Mouse (Mus musculus): Measurements from ENCODE around the gene Mlx. TPM values are rescaled to one million over a fixed set of nuclear protein-coding genes. Genes with fewer than 3 reads are reported as not detected.

Gene Mlx
- polyA plus RNA-seq, 1 experiment from 2014 or later = 109 TPM

DNA sequence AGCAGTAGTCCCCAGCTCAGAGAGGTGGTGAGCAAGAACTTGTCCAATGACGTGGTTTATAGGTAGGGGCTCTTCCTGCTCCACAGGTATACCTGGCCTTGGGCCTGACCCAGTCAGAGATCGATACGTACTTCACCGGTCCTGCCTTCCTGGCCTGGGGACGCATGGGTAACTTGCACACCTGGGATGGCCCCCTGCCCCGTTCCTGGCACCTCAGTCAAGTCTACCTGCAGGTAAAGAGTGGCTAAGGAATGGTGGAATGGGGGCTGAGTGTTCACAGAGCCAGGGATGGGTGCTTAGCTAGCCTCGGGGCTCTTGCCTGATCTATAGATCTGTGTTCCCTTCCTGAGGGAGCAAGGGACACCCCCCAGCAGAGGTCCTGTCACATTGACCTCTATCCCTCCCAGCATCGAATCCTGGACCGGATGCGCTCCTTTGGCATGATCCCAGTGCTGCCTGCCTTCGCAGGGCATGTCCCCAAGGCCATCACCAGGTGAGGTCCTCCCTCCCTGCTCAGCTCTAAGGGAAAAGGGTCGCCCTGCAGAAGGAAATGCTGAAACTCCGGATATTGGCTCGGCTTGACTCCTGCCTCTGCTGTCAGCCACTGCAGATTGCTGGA lies 15.2 kb upstream of the Mlx start:
- DNase-seq (ENCODE audit: low spot score) = no peak
- 72% methylated on average over 14 of the region's 14 CpGs for WGBS

DNA sequence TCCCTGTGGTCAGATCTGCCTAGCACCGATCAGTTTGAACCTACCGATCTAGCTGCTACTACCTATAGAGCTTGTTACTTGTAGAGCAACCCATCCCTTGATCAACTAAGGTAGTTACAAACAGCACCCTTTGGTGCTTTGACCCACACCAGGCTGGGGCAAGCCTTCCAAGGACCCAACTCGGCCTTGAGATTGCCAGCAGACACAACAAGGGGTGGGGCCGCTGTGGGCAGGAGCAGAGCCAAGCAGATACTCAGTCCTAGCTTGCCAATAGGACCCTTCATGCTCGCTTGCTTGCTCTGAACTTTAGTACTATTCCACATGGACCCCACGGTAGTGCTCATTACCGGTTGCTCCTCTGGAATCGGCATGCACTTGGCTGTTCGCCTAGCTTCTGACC lies 9.0 kb upstream of the Mlx start, which contains the start of gene Hsd17b1:
Gene Hsd17b1 (plus strand): TSS at position 291 of the 400 bp plus-strand sequence.
- no peak within 1 kb of the TSS for H3K9ac ChIP-seq (ENCODE audit: low read length)
- ATAC-seq = no peak
- H3K4me1 ChIP-seq (ENCODE audit: control insufficient read depth, insufficient read depth, low read length) = peaks cover 4% of the 10 kb centered on the region
- H3K9me3 ChIP-seq (replicated peaks; ENCODE audit: control insufficient read depth, low read length) = no peaks in the 10 kb centered on the region
- H3K36me3 ChIP-seq (ENCODE audit: control insufficient read depth, insufficient read depth, low read length) = no peaks in the 10 kb centered on the region
- H3K4me3 ChIP-seq (ENCODE audit: low read depth, low read length) = no peak within 1 kb of the TSS
- no peak within 1 kb of the TSS for H3K4me2 ChIP-seq (ENCODE audit: low read length)
- H3K27me3 ChIP-seq (replicated peaks; ENCODE audit: control insufficient read depth, insufficient read depth, low read length) = peaks cover 44% of the 10 kb centered on the region
- no peak for DNase-seq (ENCODE audit: low spot score)
- WGBS = 59% methylated on average over 9 of the region's 9 CpGs
- no peak within 1 kb of the TSS for H3K27ac ChIP-seq (ENCODE audit: low read depth, low read length)

More for the DNA sequence above, 15.2 kb upstream of the Mlx start:
- no peak for ATAC-seq
- Histone ChIP-seq H3K4me2 (ENCODE audit: low read length) (no peak overlapping the region), H3K27ac (ENCODE audit: low read depth, low read length) (no peak overlapping the region), H3K4me1 (ENCODE audit: control insufficient read depth, insufficient read depth, low read length) (peaks cover 5% of the 10 kb centered on the region), H3K36me3 (ENCODE audit: control insufficient read depth, insufficient read depth, low read length) (no peaks in the 10 kb centered on the region), H3K4me3 (ENCODE audit: low read depth, low read length) (no peak overlapping the region), H3K9me3 (replicated peaks; ENCODE audit: control insufficient read depth, low read length) (no peaks in the 10 kb centered on the region), H3K27me3 (replicated peaks; ENCODE audit: control insufficient read depth, insufficient read depth, low read length) (0 out of 2 replicates have a peak, but pooled peaks cover 2% of the 10 kb centered on the region), H3K9ac (ENCODE audit: low read length) (no peak overlapping the region)

DNA sequence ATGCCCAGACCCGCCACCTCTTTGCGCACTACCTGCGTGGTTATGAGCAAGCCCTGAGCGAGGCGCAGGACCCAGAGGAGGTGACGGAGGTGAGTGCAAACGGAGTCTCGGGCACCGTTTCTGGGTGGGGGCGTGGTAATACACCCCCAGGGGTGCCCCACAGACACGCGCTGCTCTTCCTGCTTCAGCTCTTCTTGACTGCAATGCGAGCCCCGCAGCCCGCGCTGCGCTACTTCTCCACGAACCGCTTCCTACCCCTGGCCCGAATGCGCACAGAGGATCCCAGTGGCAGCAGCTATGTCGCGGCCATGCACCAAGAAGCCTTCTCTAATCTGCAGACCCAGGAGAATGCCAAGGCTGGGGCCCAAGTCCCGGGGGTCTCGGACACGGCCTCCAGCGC lies 7.3 kb upstream of the Mlx start:
- H3K27ac ChIP-seq (ENCODE audit: low read depth, low read length) = no peak overlapping the region
- no peak for DNase-seq (ENCODE audit: low spot score)
- 2% methylated on average over 27 of the region's 27 CpGs for WGBS
- no peak for ATAC-seq
- H3K9me3 ChIP-seq (replicated peaks; ENCODE audit: control insufficient read depth, low read length) = no peaks in the 10 kb centered on the region
- no peak overlapping the region for H3K4me3 ChIP-seq (ENCODE audit: low read depth, low read length)
- peaks cover 44% of the 10 kb centered on the region for H3K27me3 ChIP-seq (replicated peaks; ENCODE audit: control insufficient read depth, insufficient read depth, low read length)
- H3K9ac ChIP-seq (ENCODE audit: low read length) = no peak overlapping the region
- no peak overlapping the region for H3K4me2 ChIP-seq (ENCODE audit: low read length)
- peaks cover 2% of the 10 kb centered on the region; the same call in 1 of the 2 replicates for H3K36me3 ChIP-seq (ENCODE audit: control insufficient read depth, insufficient read depth, low read length)
- H3K4me1 ChIP-seq (ENCODE audit: control insufficient read depth, insufficient read depth, low read length) = peaks cover 10% of the 10 kb centered on the region

DNA sequence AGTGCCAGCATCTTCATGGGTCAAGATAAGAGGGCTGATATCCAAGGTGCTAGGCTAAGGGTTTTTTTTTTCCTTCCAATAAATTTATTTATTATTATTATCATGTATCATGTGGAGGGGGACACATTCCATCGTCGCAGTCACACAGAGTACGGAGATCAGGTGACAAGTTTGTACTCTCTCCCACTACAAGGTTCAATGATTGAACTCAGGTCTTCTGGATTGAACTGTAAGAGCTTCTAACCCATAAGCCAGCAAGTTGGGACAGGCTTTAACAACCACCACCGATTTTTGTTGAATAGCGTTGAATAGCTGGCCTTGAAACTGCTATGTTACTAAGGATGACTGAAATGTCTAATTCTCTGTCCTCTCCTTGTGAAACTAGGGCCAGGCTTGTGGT lies 6.7 kb upstream of the Mlx start:
- Histone ChIP-seq H3K27ac (ENCODE audit: low read depth, low read length) (no peak overlapping the region), H3K4me2 (ENCODE audit: low read length) (no peak overlapping the region), H3K36me3 (ENCODE audit: control insufficient read depth, insufficient read depth, low read length) (peaks cover 6% of the 10 kb centered on the region; the same call in 1 of the 2 replicates), H3K4me3 (ENCODE audit: low read depth, low read length) (no peak overlapping the region), H3K27me3 (replicated peaks; ENCODE audit: control insufficient read depth, insufficient read depth, low read length) (peaks cover 44% of the 10 kb centered on the region), H3K9ac (ENCODE audit: low read length) (no peak overlapping the region), H3K9me3 (replicated peaks; ENCODE audit: control insufficient read depth, low read length) (no peaks in the 10 kb centered on the region), H3K4me1 (ENCODE audit: control insufficient read depth, insufficient read depth, low read length) (peaks cover 10% of the 10 kb centered on the region)
- ATAC-seq (no peak), DNase-seq (ENCODE audit: low spot score) (no peak)
- WGBS = 73% methylated on average over 5 of the region's 5 CpGs

DNA sequence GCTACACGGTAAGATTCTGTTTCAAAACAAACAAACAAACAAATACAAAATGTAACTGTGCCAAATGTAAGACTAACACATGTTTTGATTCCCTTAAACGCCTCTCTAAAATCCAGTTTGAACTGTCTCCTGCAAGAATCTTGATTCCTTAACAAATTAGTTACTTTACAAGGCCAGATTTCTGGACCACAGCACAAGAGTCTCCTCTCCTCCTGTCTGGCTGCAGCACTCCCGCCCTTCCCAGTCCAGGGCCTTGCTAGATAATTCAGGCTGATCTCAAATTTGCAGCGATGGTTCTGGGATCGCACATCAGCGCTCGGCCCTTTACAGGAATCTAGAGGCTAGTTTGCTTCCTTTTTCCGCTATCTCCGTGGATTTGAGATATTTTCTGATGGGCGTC lies 5.4 kb upstream of the Mlx start:
- peak overlapping the region; percentile 84 for H3K4me3 ChIP-seq (ENCODE audit: low read depth, low read length)
- whole genome bisulfite sequencing = 5% methylated on average over 10 of the region's 10 CpGs
- DNase-seq (ENCODE audit: low spot score) = no peak
- peaks cover 6% of the 10 kb centered on the region; the same call in 1 of the 2 replicates for H3K36me3 ChIP-seq (ENCODE audit: control insufficient read depth, insufficient read depth, low read length)
- H3K9ac ChIP-seq (ENCODE audit: low read length) = peak overlapping the region; percentile 59
- peak overlapping the region; percentile 99 for H3K4me2 ChIP-seq (ENCODE audit: low read length)
- H3K4me1 ChIP-seq (ENCODE audit: control insufficient read depth, insufficient read depth, low read length) = peaks cover 16% of the 10 kb centered on the region
- peaks cover 44% of the 10 kb centered on the region for H3K27me3 ChIP-seq (replicated peaks; ENCODE audit: control insufficient read depth, insufficient read depth, low read length)
- ATAC-seq = no peak
- H3K9me3 ChIP-seq (replicated peaks; ENCODE audit: control insufficient read depth, low read length) = no peaks in the 10 kb centered on the region
- H3K27ac ChIP-seq (ENCODE audit: low read depth, low read length) = peak overlapping the region; percentile 76; the same call in 1 of the 2 replicates

DNA sequence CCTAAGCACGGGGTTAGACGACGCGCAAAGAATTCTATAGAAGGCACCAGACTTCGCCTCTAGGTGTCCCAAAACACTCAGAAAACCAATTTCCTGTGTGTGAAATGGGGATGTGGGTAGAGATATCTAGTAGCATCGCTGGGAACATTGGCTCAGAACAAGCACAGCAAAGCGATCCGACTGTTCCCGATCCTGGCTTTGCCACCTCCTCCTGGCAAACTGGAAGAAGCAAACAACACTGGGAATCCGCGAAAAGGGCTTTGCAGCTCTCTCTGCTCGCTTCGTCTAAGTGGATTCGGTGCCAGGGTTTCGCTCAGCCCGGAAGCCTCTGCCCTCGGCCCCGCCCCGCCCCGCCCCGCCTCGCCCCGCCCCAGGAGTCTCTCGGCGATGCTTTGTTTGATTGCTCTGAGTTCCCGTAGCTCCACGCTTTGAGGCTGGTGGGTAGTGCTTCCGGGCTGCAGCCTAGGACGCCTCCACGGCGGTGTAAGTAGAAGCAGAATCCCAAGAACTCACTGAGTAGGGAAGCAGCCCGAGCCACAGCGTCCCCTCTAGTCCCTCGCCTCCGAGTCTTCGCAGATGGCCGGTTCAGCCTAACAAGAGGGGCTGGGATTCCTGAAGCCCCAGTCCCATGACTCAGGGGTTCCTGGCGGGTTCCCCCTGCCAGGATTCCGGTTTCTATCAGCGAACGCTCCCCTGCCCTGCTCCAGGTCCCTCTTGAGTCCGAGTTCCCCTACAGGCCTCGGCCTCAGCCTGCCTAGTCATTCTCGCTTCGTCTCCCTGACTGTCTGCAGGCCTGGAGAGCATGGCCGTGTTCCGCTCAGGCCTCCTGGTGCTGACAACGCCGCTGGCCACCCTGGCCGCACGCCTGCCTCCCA lies 4.6 kb upstream of the Mlx start, which contains the start of gene Coasy:
Gene Coasy (plus strand): TSS at position 358 of the 875 bp plus-strand sequence.
- DNase-seq (ENCODE audit: low spot score) (peak; percentile 96), ATAC-seq (peak; percentile 91)
- Histone ChIP-seq H3K27ac (ENCODE audit: low read depth, low read length) (peak within 1 kb of the TSS; percentile 76), H3K9me3 (replicated peaks; ENCODE audit: control insufficient read depth, low read length) (no peaks in the 10 kb centered on the region), H3K4me3 (ENCODE audit: low read depth, low read length) (peak within 1 kb of the TSS; percentile 84), H3K4me2 (ENCODE audit: low read length) (peak within 1 kb of the TSS; percentile 99), H3K36me3 (ENCODE audit: control insufficient read depth, insufficient read depth, low read length) (peaks cover 6% of the 10 kb centered on the region; the same call in 1 of the 2 replicates), H3K27me3 (replicated peaks; ENCODE audit: control insufficient read depth, insufficient read depth, low read length) (peaks cover 40% of the 10 kb centered on the region), H3K9ac (ENCODE audit: low read length) (peak within 1 kb of the TSS; percentile 91), H3K4me1 (ENCODE audit: control insufficient read depth, insufficient read depth, low read length) (peaks cover 17% of the 10 kb centered on the region)
- WGBS = under 1% methylated on average over 51 of the region's 51 CpGs

DNA sequence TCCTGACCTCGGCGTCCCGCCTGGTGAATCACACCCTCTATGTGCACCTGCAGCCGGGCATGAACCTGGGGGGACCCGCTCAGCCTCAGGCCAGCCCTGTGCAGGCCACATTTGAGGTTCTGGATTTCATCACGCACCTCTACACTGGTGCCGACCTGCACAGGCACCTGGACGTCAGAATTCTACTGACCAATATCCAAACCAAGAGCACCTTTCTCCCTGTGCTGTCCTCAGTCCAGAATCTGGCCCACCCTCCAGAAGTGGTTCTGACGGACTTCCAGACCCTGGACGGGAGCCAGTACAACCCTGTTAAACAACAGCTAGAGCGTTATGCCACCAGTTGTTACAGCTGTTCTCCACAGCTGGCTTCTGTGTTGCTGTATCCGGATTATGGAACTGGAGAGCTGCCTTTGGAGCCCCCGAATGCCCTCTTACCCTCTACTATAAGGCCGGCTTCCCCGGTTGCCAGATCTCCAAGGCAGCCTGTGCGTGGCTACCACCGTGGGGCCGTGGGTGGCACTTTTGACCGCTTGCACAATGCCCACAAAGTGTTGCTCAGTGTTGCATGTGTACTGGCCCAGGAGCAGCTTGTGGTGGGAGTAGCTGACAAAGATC lies 3.9 kb upstream of the Mlx start:
- WGBS = 34% methylated on average over 19 of the region's 19 CpGs
- ATAC-seq (no peak), DNase-seq (ENCODE audit: low spot score) (no peak)
- Histone ChIP-seq H3K4me3 (ENCODE audit: low read depth, low read length) (peak overlapping the region; percentile 84), H3K27me3 (replicated peaks; ENCODE audit: control insufficient read depth, insufficient read depth, low read length) (peaks cover 32% of the 10 kb centered on the region), H3K4me1 (ENCODE audit: control insufficient read depth, insufficient read depth, low read length) (peaks cover 22% of the 10 kb centered on the region), H3K36me3 (ENCODE audit: control insufficient read depth, insufficient read depth, low read length) (peaks cover 6% of the 10 kb centered on the region; the same call in 1 of the 2 replicates), H3K9me3 (replicated peaks; ENCODE audit: control insufficient read depth, low read length) (no peaks in the 10 kb centered on the region), H3K27ac (ENCODE audit: low read depth, low read length) (peak overlapping the region; percentile 76), H3K9ac (ENCODE audit: low read length) (peak overlapping the region; percentile 91), H3K4me2 (ENCODE audit: low read length) (peak overlapping the region; percentile 99)

DNA sequence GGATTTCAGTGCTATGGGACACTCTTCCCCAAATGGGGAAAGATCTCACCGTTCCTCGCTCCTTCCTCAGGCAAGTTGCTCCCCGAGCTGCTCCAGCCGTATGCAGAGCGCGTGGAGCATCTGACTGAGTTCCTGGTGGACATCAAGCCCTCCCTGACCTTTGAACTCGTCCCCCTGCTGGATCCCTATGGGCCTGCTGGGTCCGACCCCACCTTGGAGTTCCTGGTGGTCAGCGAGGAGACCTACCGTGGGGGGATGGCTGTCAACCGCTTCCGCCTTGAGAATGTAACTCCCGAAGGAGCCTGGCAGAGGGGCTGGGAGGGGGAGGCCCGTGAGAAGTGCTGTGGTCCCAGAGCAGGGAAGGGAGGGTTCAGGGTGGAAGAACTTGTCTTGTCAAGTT lies 2.8 kb upstream of the Mlx start:
- ATAC-seq = no peak
- Histone ChIP-seq H3K4me1 (ENCODE audit: control insufficient read depth, insufficient read depth, low read length) (peaks cover 25% of the 10 kb centered on the region), H3K9ac (ENCODE audit: low read length) (no peak overlapping the region), H3K4me2 (ENCODE audit: low read length) (no peak overlapping the region), H3K27ac (ENCODE audit: low read depth, low read length) (no peak overlapping the region), H3K4me3 (ENCODE audit: low read depth, low read length) (no peak overlapping the region), H3K36me3 (ENCODE audit: control insufficient read depth, insufficient read depth, low read length) (peaks cover 14% of the 10 kb centered on the region), H3K9me3 (replicated peaks; ENCODE audit: control insufficient read depth, low read length) (no peaks in the 10 kb centered on the region), H3K27me3 (replicated peaks; ENCODE audit: control insufficient read depth, insufficient read depth, low read length) (peaks cover 22% of the 10 kb centered on the region)
- no peak for DNase-seq (ENCODE audit: low spot score)
- 85% methylated on average over 14 of the region's 14 CpGs for WGBS

Measured in forebrain, embryonic 14.5 days (tissue).